In genomic region chr1:135064525-135064924, GRCm38 (mm10) we compare ENCODE assay signal across 26 mouse cellular contexts. TPM values are rescaled to one million over a fixed set of nuclear protein-coding genes. Genes with fewer than 3 reads are reported as not detected.
A peak's percentile ranks its signal among the peaks of the same experiment; 100 is the strongest.
DNase-seq lines count a peak whose midpoint lies in the region; ATAC-seq and TF ChIP-seq lines count a peak whose summit lies in the region.
"Had no signal": no experiment of that assay in that cellular context is flagged by ENCODE, and none has a peak within 500 bp of the region (broad histone marks: within the 10 kb centered on the region; RNA-seq: fewer than 3 reads in every experiment).

No protein-coding gene starts in this region.

- no peak overlapping the region for H3K27ac ChIP-seq in layer of hippocampus, adult 2 months
- H3K27ac ChIP-seq in embryonic facial prominence, embryonic 10.5 days (replicated peaks) = no peak overlapping the region
- H3K27ac ChIP-seq: forebrain, embryonic 10.5 days; heart, embryonic 15.5 days; hindbrain, embryonic 15.5 days; lung, embryonic 15.5 days; midbrain, embryonic 15.5 days; neural tube, embryonic 13.5 days had no signal

- TF ChIP-seq CTCF in layer of hippocampus, adult 2 months (conservative IDR thresholded peaks at IDR 0.05) = peak; percentile 51

- no peaks in the 10 kb centered on the region for H3K27me3 ChIP-seq in embryonic facial prominence, embryonic 10.5 days (replicated peaks; ENCODE audit: low read depth, poor library complexity, severe bottlenecking)
- H3K27me3 ChIP-seq: hindbrain, embryonic 15.5 days; lung, embryonic 15.5 days; midbrain, embryonic 15.5 days; neural tube, embryonic 13.5 days had no signal

- no peak for DNase-seq in layer of hippocampus, adult 2 months (ENCODE audit: low spot score in 2 of 2)
- no peak for DNase-seq in layer of hippocampus, postnatal 25 days (ENCODE audit: extremely low spot score in 1 of 2, low spot score in 1 of 2)
- DNase-seq in thymus, postnatal 4 days = peak; percentile 20
- no peak for DNase-seq in thymus, postnatal 25 days
- DNase-seq in R1 (ENCODE audit: low read depth, low spot score) = peak; percentile 47
- DNase-seq in embryonic facial prominence, embryonic 10.5 days (ENCODE audit: low spot score) = no peak
- DNase-seq: cerebellum, adult 11-12 months; cerebellum, postnatal 10 days; gastrocnemius, postnatal 14 days; heart, adult 18-20 months; heart, postnatal 4 days; kidney, adult 18-20 months; kidney, postnatal 4 days; layer of hippocampus, adult 9-11 months; lung, postnatal 36 days; thymus, adult 2 months had no signal

- H3K4me1 ChIP-seq in embryonic facial prominence, embryonic 10.5 days = no peaks in the 10 kb centered on the region; the same call in 1 of the 2 replicates
- H3K4me1 ChIP-seq: forebrain, embryonic 10.5 days; heart, embryonic 15.5 days; hindbrain, embryonic 15.5 days; lung, embryonic 15.5 days; midbrain, embryonic 15.5 days had no signal

- ATAC-seq in inflammation-experienced regulatory T-cells, adult 6 months = no peak
- ATAC-seq: forebrain, embryonic 16.5 days; midbrain, embryonic 15.5 days had no signal

- WGBS in embryonic facial prominence, embryonic 10.5 days = 87% methylated on average over 2 of the region's 2 CpGs

- H3K4me3 ChIP-seq in layer of hippocampus, adult 2 months = no peak overlapping the region
- no peak overlapping the region for H3K4me3 ChIP-seq in embryonic facial prominence, embryonic 10.5 days
- H3K4me3 ChIP-seq: forebrain, embryonic 10.5 days; heart, embryonic 15.5 days; hindbrain, embryonic 15.5 days; lung, embryonic 15.5 days; midbrain, embryonic 15.5 days; myocyte; neural tube, embryonic 13.5 days had no signal

- no peaks in the 10 kb centered on the region for H3K9me3 ChIP-seq in embryonic facial prominence, embryonic 10.5 days
- H3K9me3 ChIP-seq: forebrain, embryonic 10.5 days; heart, embryonic 15.5 days; hindbrain, embryonic 15.5 days; lung, embryonic 15.5 days; midbrain, embryonic 15.5 days; neural tube, embryonic 13.5 days had no signal

- no peaks in the 10 kb centered on the region for H3K36me3 ChIP-seq in embryonic facial prominence, embryonic 10.5 days (replicated peaks)
- H3K36me3 ChIP-seq: forebrain, embryonic 10.5 days; heart, embryonic 15.5 days; hindbrain, embryonic 15.5 days; lung, embryonic 15.5 days; midbrain, embryonic 15.5 days; neural tube, embryonic 13.5 days had no signal

RNA-seq across cellular contexts. Expression of gene Lgr6, which starts 40.6 kb away (rescaled TPM):
- 1 to 10 TPM; 2.4 TPM for total RNA-seq in layer of hippocampus, adult 2 months (2021)
- 1 to 10 TPM; 1.6 to 2.4 TPM for total RNA-seq in layer of hippocampus, postnatal 25 days (2021)
- polyA plus RNA-seq in embryonic facial prominence, embryonic 10.5 days (2016; fragmentation: Nextera tagmentation; extraction: Ambion mirVana) = 0.73 and 1.1 TPM in 2 replicates
- polyA plus RNA-seq in inflammation-experienced regulatory T-cells, adult 6 months (2017; shearing (Covaris generic)) = under 1 TPM in 2 of 3 experiments, not detected in 1; 0.05 to 0.28 TPM
- total RNA-seq: megakaryocyte-erythroid progenitor cell, adult 5-6 weeks had no signal

Comparison
In these comparisons a context has a peak if more than half of its experiments do, and no peak if none do; other contexts are left out.
1. DNase-seq: peak in thymus, postnatal 4 days (single experiment) and R1 (single experiment); none in layer of hippocampus, adult 2 months (0 of 2), layer of hippocampus, postnatal 25 days (0 of 2), thymus, postnatal 25 days (single experiment) and embryonic facial prominence, embryonic 10.5 days (single experiment).